Mouse (Mus musculus) MEL (cell line): Measurements from ENCODE around the gene Ext2. TPM values are rescaled to one million over a fixed set of nuclear protein-coding genes. Genes with fewer than 3 reads are reported as not detected.

ENCODE experiments used
- DNase-seq: peaks from one replicate; pipeline ENCODE4 v3.0.0; 2011; ENCODE audit warnings: low read depth, low spot score
- H3K27ac ChIP-seq: 2 replicates; pipeline ENCODE4 v1.5.1; 2012; ENCODE audit warnings: low read depth, mild to moderate bottlenecking, control low read depth, low read length, moderate library complexity; ENCODE audit not compliant: control insufficient read depth
- H3K27me3 ChIP-seq, 2 experiments: fragments of 150-350 bp in 1 of 2; sonication (generic) in 1 of 2; 2 replicates each; pipeline ENCODE4 v1.6.1; 2012; ENCODE audit warnings: low read length in 2 of 2, mild to moderate bottlenecking in 2 of 2, improper control_type of control experiment in 1 of 2, moderate library complexity in 1 of 2; ENCODE audit not compliant: insufficient read depth in 2 of 2, control insufficient read depth in 1 of 2
- H3K36me3 ChIP-seq, 2 experiments: 2 replicates each; pipeline ENCODE4 v1.6.1; 2012 to 2014; ENCODE audit warnings: low read length in 2 of 2, improper control_type of control experiment in 1 of 2, inconsistent platforms in 1 of 2, mild to moderate bottlenecking in 1 of 2; ENCODE audit not compliant: insufficient read depth in 2 of 2, control insufficient read depth in 1 of 2
- H3K4me1 ChIP-seq, 2 experiments: fragments of 150-350 bp in 1 of 2; sonication (generic) in 1 of 2; 2 replicates each; pipeline ENCODE4 v1.6.1; 2012; ENCODE audit warnings: low read length in 2 of 2, improper control_type of control experiment in 1 of 2, mild to moderate bottlenecking in 1 of 2; ENCODE audit not compliant: insufficient read depth in 2 of 2, control insufficient read depth in 1 of 2
- H3K4me3 ChIP-seq, 2 experiments: fragments of 150-350 bp in 1 of 2; sonication (generic) in 1 of 2; 2 replicates each; pipeline ENCODE4 v1.5.1; 2012; ENCODE audit warnings: low read depth in 2 of 2, low read length in 2 of 2, mild to moderate bottlenecking in 2 of 2, moderate library complexity in 2 of 2, control low read depth in 1 of 2, improper control_type of control experiment in 1 of 2; ENCODE audit not compliant: control insufficient read depth in 1 of 2, insufficient read depth in 1 of 2
- H3K79me2 ChIP-seq: 2 replicates; pipeline ENCODE4 v1.6.1; 2012; ENCODE audit warnings: mild to moderate bottlenecking, low read length, moderate library complexity; ENCODE audit not compliant: control insufficient read depth, poor library complexity, insufficient read depth
- H3K9ac ChIP-seq: 2 replicates; pipeline ENCODE4 v1.6.1; 2012; ENCODE audit warnings: low read depth, mild to moderate bottlenecking, control low read depth, low read length, moderate library complexity; ENCODE audit not compliant: control insufficient read depth, poor library complexity, severe bottlenecking
- H3K9me3 ChIP-seq: fragments of 150-350 bp; sonication (generic); replicated peaks from 2 replicates; pipeline ENCODE4 v1.6.1; 2012; ENCODE audit warnings: mild to moderate bottlenecking, low read length, improper control_type of control experiment, moderate library complexity; ENCODE audit not compliant: insufficient read depth
- CHD1 ChIP-seq: IDR thresholded peaks from 2 replicates; pipeline ENCODE4 v1.6.1; 2012; ENCODE audit warnings: low read depth, mild to moderate bottlenecking, inconsistent platforms, low read length, improper control_type of control experiment
- CHD2 ChIP-seq: IDR thresholded peaks from 2 replicates; pipeline ENCODE4 v1.6.1; 2011; ENCODE audit warnings: low read length, improper control_type of control experiment
- CTCF ChIP-seq, 3 experiments: IDR thresholded peaks in 2 of 3; conservative IDR thresholded peaks in 1 of 3; 2 replicates each; pipeline ENCODE4 v1.5.1; 2011 to 2012; ENCODE audit warnings: low read length in 3 of 3, low read depth in 2 of 3, mild to moderate bottlenecking in 2 of 3, improper control_type of control experiment in 1 of 3, inconsistent platforms in 1 of 3, mixed read lengths in 1 of 3, moderate library complexity in 1 of 3; ENCODE audit not compliant: control insufficient read depth in 1 of 3, insufficient read depth in 1 of 3, poor library complexity in 1 of 3, severe bottlenecking in 1 of 3
- ELF1 ChIP-seq: IDR thresholded peaks from 2 replicates; pipeline ENCODE4 v1.6.1; 2014; ENCODE audit warnings: low read depth, mild to moderate bottlenecking, inconsistent platforms, low read length, improper control_type of control experiment, moderate library complexity
- GATA1 ChIP-seq: IDR thresholded peaks from 2 replicates; pipeline ENCODE4 v1.6.1; 2011; ENCODE audit warnings: low read depth, low read length, improper control_type of control experiment
- JUND ChIP-seq: IDR thresholded peaks from 2 replicates; pipeline ENCODE4 v1.6.1; 2011; ENCODE audit warnings: low read depth, mild to moderate bottlenecking, improper control_type of control experiment, low read length
- KAT2A ChIP-seq: conservative IDR thresholded peaks from 2 replicates; pipeline ENCODE4 v1.6.1; 2012; ENCODE audit warnings: low read depth, low read length, improper control_type of control experiment, inconsistent platforms
- MAX ChIP-seq: IDR thresholded peaks from 2 replicates; pipeline ENCODE4 v1.6.1; 2011; ENCODE audit warnings: low read length, improper control_type of control experiment
- MEF2A ChIP-seq: IDR thresholded peaks from 2 replicates; pipeline ENCODE4 v1.6.1; 2014; ENCODE audit warnings: low read depth, mild to moderate bottlenecking, inconsistent platforms, low read length, improper control_type of control experiment; ENCODE audit not compliant: poor library complexity, insufficient replicate concordance, severe bottlenecking; ENCODE audit errors: extremely low read depth
- MXI1 ChIP-seq: IDR thresholded peaks from 2 replicates; pipeline ENCODE4 v1.6.1; 2011; ENCODE audit warnings: mild to moderate bottlenecking, low read depth, low read length, improper control_type of control experiment
- MYB ChIP-seq: IDR thresholded peaks from 2 replicates; pipeline ENCODE4 v1.6.1; 2011; ENCODE audit warnings: mild to moderate bottlenecking, low read depth, low read length, improper control_type of control experiment
- NRF1 ChIP-seq: IDR thresholded peaks from 2 replicates; pipeline ENCODE4 v1.6.1; 2014; ENCODE audit warnings: low read depth, mild to moderate bottlenecking, inconsistent platforms, low read length, improper control_type of control experiment, moderate library complexity; ENCODE audit not compliant: poor library complexity, insufficient read depth, severe bottlenecking
- POLR2AphosphoS2 ChIP-seq: IDR thresholded peaks from 2 replicates; pipeline ENCODE4 v1.6.1; 2011; ENCODE audit warnings: low read length, improper control_type of control experiment
- SIN3A ChIP-seq: IDR thresholded peaks from 2 replicates; pipeline ENCODE4 v1.6.1; 2012; ENCODE audit warnings: low read length, improper control_type of control experiment, inconsistent platforms
- SMC3 ChIP-seq: IDR thresholded peaks from 2 replicates; pipeline ENCODE4 v1.6.1; 2011; ENCODE audit warnings: low read depth, low read length, improper control_type of control experiment
- TAL1 ChIP-seq: IDR thresholded peaks from 2 replicates; pipeline ENCODE4 v1.6.1; 2012; ENCODE audit warnings: mild to moderate bottlenecking, inconsistent platforms, low read length, moderate library complexity, mixed read lengths
- TBP ChIP-seq: IDR thresholded peaks from 2 replicates; pipeline ENCODE4 v1.8.0; 2011; ENCODE audit warnings: low read depth, low read length, improper control_type of control experiment
- TCF12 ChIP-seq: IDR thresholded peaks from 2 replicates; pipeline ENCODE4 v1.6.1; 2014; ENCODE audit warnings: low read depth, mild to moderate bottlenecking, inconsistent platforms, low read length, improper control_type of control experiment, moderate library complexity
- UBTF ChIP-seq: IDR thresholded peaks from 2 replicates; pipeline ENCODE4 v1.6.1; 2012; ENCODE audit warnings: low read depth, mild to moderate bottlenecking, inconsistent platforms, low read length, improper control_type of control experiment, moderate library complexity, borderline replicate concordance; ENCODE audit not compliant: insufficient read depth
- USF1 ChIP-seq: IDR thresholded peaks from 2 replicates; pipeline ENCODE4 v1.6.1; 2014; ENCODE audit warnings: low read depth, mild to moderate bottlenecking, inconsistent platforms, low read length, improper control_type of control experiment, moderate library complexity
- USF2 ChIP-seq, 2 experiments: IDR thresholded peaks; 2 replicates each; pipeline ENCODE4 v1.6.1; 2011 to 2012; ENCODE audit warnings: improper control_type of control experiment in 2 of 2, low read length in 2 of 2, borderline replicate concordance in 1 of 2, inconsistent platforms in 1 of 2, low read depth in 1 of 2, mild to moderate bottlenecking in 1 of 2; ENCODE audit not compliant: insufficient read depth in 1 of 2
- ZC3H11A ChIP-seq: IDR thresholded peaks from 2 replicates; pipeline ENCODE4 v1.6.1; 2012; ENCODE audit warnings: low read depth, mild to moderate bottlenecking, inconsistent platforms, low read length, improper control_type of control experiment
- ZKSCAN1 ChIP-seq: IDR thresholded peaks from 2 replicates; pipeline ENCODE4 v1.6.1; 2012; ENCODE audit warnings: low read depth, mild to moderate bottlenecking, inconsistent platforms, low read length, improper control_type of control experiment, moderate library complexity
- ZMIZ1 ChIP-seq: IDR thresholded peaks from 2 replicates; pipeline ENCODE4 v1.6.1; 2012; ENCODE audit warnings: low read depth, mild to moderate bottlenecking, inconsistent platforms, low read length, improper control_type of control experiment, moderate library complexity
- ZNF384 ChIP-seq: IDR thresholded peaks from 2 replicates; pipeline ENCODE4 v1.6.1; 2012; ENCODE audit warnings: low read depth, mild to moderate bottlenecking, inconsistent platforms, low read length, improper control_type of control experiment
- polyA plus RNA-seq, 2 experiments: library from polyadenylated mRNA; stranded (reverse) in 1 of 2; unstranded in 1 of 2; fragments of >175 nt in 1 of 2; fragments of >200 nt in 1 of 2; gene quantifications; 2 replicates each; pipeline versions ENCODE4 v1.2.1 to v1.2.4; 2012; ENCODE audit warnings: low replicate concordance in 2 of 2, low read depth in 1 of 2; ENCODE audit not compliant: insufficient read length in 2 of 2, insufficient read depth in 1 of 2, missing spikeins in 1 of 2
- total RNA-seq: library from RNA; depleted of rRNA; stranded (reverse); fragments of 300-350 nt; gene quantifications from 2 replicates; pipeline ENCODE4 v1.2.3, GENCODE M21; 2012

Ext2 gene
- total and polyA plus RNA-seq, 3 experiments = 33.7 to 66.8 TPM; not detected in 1

GRCm38 (mm10) chr2:93760389-93760788, 62.0 kb downstream of the Ext2 start:
- peaks cover 0 to 2% of the 10 kb centered on the region in 2 experiments; a peak in 1 of 4 replicates for H3K36me3 ChIP-seq
- DNase-seq = no peak

GRCm38 (mm10) chr2:93759173-93759572, 63.2 kb downstream of the Ext2 start:
- no peak for DNase-seq
- no peak overlapping the region for H3K4me3 ChIP-seq
- H3K36me3 ChIP-seq = peaks cover 0 to 2% of the 10 kb centered on the region in 2 experiments; a peak in 1 of 4 replicates
- TF ChIP-seq USF1 = no peak
- no peak for TF ChIP-seq ZKSCAN1
- no peak for TF ChIP-seq JUND
- TF ChIP-seq CHD2 = no peak
- no peak for TF ChIP-seq ZMIZ1
- no peak for TF ChIP-seq TCF12
- no peak for TF ChIP-seq ZC3H11A
- no peak for TF ChIP-seq TAL1
- no peak for TF ChIP-seq MAX
- TF ChIP-seq SMC3 = no peak
- TF ChIP-seq NRF1 = no peak
- no peak for TF ChIP-seq CHD1
- H3K27ac ChIP-seq = no peak overlapping the region
- no peak overlapping the region for H3K9ac ChIP-seq
- no peaks in the 10 kb centered on the region for H3K4me1 ChIP-seq
- no peaks in the 10 kb centered on the region for H3K9me3 ChIP-seq
- H3K27me3 ChIP-seq = no peaks in the 10 kb centered on the region
- H3K79me2 ChIP-seq = no peaks in the 10 kb centered on the region

More at GRCm38 (mm10) chr2:93760389-93760788, 62.0 kb downstream of the Ext2 start:
- H3K4me3 ChIP-seq = no peak overlapping the region
- no peak overlapping the region for H3K27ac ChIP-seq
- no peaks in the 10 kb centered on the region for H3K79me2 ChIP-seq
- no peaks in the 10 kb centered on the region for H3K27me3 ChIP-seq
- no peaks in the 10 kb centered on the region for H3K9me3 ChIP-seq
- TF ChIP-seq SIN3A (no peak), TAL1 (no peak), SMC3 (no peak), USF1 (no peak), CTCF (IDR thresholded peaks at IDR 0.05 in 2 of 3, conservative IDR thresholded peaks at IDR 0.05 in 1 of 3; ENCODE audit: control insufficient read depth in 1 of 3, insufficient read depth in 1 of 3, low read depth in 2 of 3, low read length in 3 of 3, poor library complexity in 1 of 3, severe bottlenecking in 1 of 3) (no peak), POLR2AphosphoS2 (no peak), MYB (no peak)
- H3K4me1 ChIP-seq = no peaks in the 10 kb centered on the region
- H3K9ac ChIP-seq = no peak overlapping the region

DNA sequence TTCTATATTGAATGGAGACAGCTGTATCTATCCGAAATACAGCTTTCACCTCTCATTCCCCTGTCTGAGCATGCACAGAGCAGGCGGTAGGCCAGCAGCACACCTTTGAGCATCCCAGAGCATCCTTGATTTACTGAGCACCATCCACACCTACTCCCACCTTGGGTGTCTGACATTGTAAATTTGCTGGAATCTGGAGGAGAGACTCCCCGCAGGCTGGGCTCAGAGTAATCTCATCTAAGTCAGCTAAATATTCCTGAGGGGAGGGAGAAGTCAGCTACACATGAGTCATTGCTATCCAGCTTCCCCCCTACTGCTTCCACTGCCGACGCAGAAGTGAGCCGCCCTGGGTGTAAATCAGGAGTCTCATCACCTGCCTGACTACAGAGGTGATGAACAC, 64.1 kb downstream of the Ext2 start:
- H3K9me3 ChIP-seq = no peaks in the 10 kb centered on the region
- no peak overlapping the region for H3K4me3 ChIP-seq
- no peaks in the 10 kb centered on the region for H3K4me1 ChIP-seq
- no peak overlapping the region for H3K9ac ChIP-seq
- H3K27ac ChIP-seq = no peak overlapping the region
- no peaks in the 10 kb centered on the region for H3K79me2 ChIP-seq
- H3K27me3 ChIP-seq = no peaks in the 10 kb centered on the region
- DNase-seq = no peak
- H3K36me3 ChIP-seq = peaks cover 0 to 2% of the 10 kb centered on the region in 2 experiments; a peak in 1 of 4 replicates
- TF ChIP-seq POLR2AphosphoS2 (no peak), GATA1 (no peak), ZNF384 (no peak), MXI1 (no peak), UBTF (no peak), KAT2A (no peak), ELF1 (no peak), JUND (no peak), CTCF (IDR thresholded peaks at IDR 0.05 in 2 of 3, conservative IDR thresholded peaks at IDR 0.05 in 1 of 3; ENCODE audit: control insufficient read depth in 1 of 3, insufficient read depth in 1 of 3, low read depth in 2 of 3, low read length in 3 of 3, poor library complexity in 1 of 3, severe bottlenecking in 1 of 3) (no peak), MEF2A (no peak), SMC3 (no peak), USF2 (IDR thresholded peaks at IDR 0.05; ENCODE audit: borderline replicate concordance in 1 of 2, insufficient read depth in 1 of 2, low read depth in 1 of 2, low read length in 2 of 2) (no peak), CHD1 (no peak), TCF12 (no peak), TBP (no peak)
